Mouse (Mus musculus): ENCODE results near the gene Rhbdd3. TPM values are rescaled to one million over a fixed set of nuclear protein-coding genes. Genes with fewer than 3 reads are reported as not detected.

Rhbdd3 gene
- polyA plus RNA-seq, 1 experiment: 18.4 TPM

GRCm38 (mm10) chr11:5132751-5133150, 34.0 kb downstream of the Rhbdd3 start:
- Histone ChIP-seq H3K4me3 (ENCODE audit: insufficient read depth, low read depth, low read length) (no peak overlapping the region), H3K4me1 (ENCODE audit: control insufficient read depth, insufficient read depth, insufficient read length, low read length) (no peaks in the 10 kb centered on the region), H3K27ac (replicated peaks; ENCODE audit: low read depth, low read length) (no peak overlapping the region)

GRCm38 (mm10) chr11:5135914-5136313, 37.2 kb downstream of the Rhbdd3 start:
- H3K4me3 ChIP-seq (ENCODE audit: insufficient read depth, low read depth, low read length): no peak overlapping the region
- no peak overlapping the region for H3K27ac ChIP-seq (replicated peaks; ENCODE audit: low read depth, low read length)
- H3K4me1 ChIP-seq (ENCODE audit: control insufficient read depth, insufficient read depth, insufficient read length, low read length): no peaks in the 10 kb centered on the region

- H3K27ac ChIP-seq (replicated peaks; ENCODE audit: low read depth, low read length): no peak overlapping the region
- no peaks in the 10 kb centered on the region for H3K4me1 ChIP-seq (ENCODE audit: control insufficient read depth, insufficient read depth, insufficient read length, low read length)
- H3K4me3 ChIP-seq (ENCODE audit: insufficient read depth, low read depth, low read length): no peak overlapping the region
Observed at GRCm38 (mm10) chr11:5138642-5139041, 39.9 kb downstream of the Rhbdd3 start.

DNA sequence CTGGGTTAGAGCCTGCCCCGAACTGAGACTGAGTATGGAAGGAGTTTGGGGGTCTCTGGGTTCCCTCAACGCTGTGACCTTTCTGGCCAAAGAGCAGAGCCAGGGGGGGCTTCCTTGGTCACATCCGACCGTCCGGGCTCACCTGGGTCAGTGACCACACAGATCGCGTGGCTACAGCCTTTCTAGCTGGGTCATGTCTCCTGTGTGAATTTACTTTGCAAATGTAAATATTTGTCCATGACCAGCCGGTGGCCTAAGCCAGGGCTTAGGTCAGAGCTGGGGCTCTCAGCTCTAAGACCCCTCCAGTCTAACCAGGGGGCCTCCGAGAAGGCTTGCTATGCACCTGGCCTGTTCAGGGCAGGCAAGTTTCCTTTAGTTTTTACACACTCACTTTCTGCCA, 40.6 kb downstream of the Rhbdd3 start:
- Histone ChIP-seq H3K27ac (replicated peaks; ENCODE audit: low read depth, low read length) (no peak overlapping the region), H3K4me3 (ENCODE audit: insufficient read depth, low read depth, low read length) (no peak overlapping the region), H3K4me1 (ENCODE audit: control insufficient read depth, insufficient read depth, insufficient read length, low read length) (no peaks in the 10 kb centered on the region)

DNA sequence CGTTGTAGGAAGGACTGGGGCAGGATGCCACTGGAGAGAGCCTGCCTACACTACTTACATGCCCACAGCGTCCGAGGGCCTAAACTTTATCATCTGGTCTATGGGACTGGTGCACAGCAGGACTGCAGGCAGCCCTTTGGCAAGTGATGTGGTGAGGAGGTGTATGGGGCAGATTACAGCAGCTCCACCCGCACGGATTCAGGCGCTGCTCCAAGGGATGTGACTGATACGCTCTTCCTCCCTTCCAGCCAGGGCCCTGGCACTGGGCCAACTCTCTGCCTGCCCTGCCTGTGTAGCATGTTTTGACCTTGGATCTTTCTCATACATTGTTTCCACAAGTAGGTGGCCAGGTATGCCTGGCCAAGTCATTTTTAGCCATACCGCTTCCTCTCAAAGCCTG, 41.9 kb downstream of the Rhbdd3 start:
- Histone ChIP-seq H3K4me1 (ENCODE audit: control insufficient read depth, insufficient read depth, insufficient read length, low read length) (no peaks in the 10 kb centered on the region), H3K27ac (replicated peaks; ENCODE audit: low read depth, low read length) (no peak overlapping the region), H3K4me3 (ENCODE audit: insufficient read depth, low read depth, low read length) (no peak overlapping the region)

- no peaks in the 10 kb centered on the region for H3K4me1 ChIP-seq (ENCODE audit: control insufficient read depth, insufficient read depth, insufficient read length, low read length)
- no peak overlapping the region for H3K27ac ChIP-seq (replicated peaks; ENCODE audit: low read depth, low read length)
- H3K4me3 ChIP-seq (ENCODE audit: insufficient read depth, low read depth, low read length): no peak overlapping the region
Observed at GRCm38 (mm10) chr11:5141252-5141651, 42.5 kb downstream of the Rhbdd3 start.

DNA sequence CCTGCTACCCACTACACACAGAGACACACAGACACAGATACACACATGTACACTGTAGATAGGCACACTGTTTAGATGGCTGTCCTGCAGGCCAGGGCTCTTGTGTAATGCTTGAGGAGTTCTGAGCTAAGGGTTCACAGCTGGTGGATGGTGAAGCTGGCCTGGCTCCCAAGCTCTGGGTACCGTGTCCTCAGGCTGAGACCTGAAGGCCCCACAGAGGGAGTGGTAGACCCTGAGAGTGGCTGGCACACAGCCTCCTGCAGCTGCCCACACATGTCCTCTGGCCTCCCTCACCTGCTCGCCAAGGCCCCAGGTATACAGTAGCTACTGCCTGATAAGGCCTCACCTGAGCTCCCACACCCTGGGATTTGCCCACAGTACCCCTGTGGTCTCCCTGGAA, 43.2 kb downstream of the Rhbdd3 start:
- H3K4me3 ChIP-seq (ENCODE audit: insufficient read depth, low read depth, low read length): no peak overlapping the region
- no peaks in the 10 kb centered on the region for H3K4me1 ChIP-seq (ENCODE audit: control insufficient read depth, insufficient read depth, insufficient read length, low read length)
- H3K27ac ChIP-seq (replicated peaks; ENCODE audit: low read depth, low read length): no peak overlapping the region

DNA sequence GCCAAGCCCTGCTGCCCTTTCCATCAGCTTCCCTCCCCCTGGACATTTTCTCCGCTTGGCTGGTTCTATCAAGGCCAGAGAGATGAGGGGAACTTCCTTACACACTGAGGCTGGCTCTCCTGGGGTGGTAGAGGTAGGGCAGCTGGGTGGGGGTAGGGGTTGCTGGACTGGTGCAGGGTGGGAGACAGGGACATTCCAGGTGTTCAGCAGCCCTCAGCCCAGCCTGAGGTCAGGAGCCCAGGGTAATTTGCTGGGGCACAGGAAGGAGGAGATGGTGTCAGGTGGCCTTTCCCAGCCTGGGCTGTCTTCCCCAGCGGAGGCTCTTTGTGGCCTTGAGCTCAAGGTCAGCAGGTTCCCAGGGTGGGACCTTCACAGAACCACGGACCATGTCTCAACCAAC, 46.9 kb downstream of the Rhbdd3 start:
- H3K4me1 ChIP-seq (ENCODE audit: control insufficient read depth, insufficient read depth, insufficient read length, low read length): no peaks in the 10 kb centered on the region; the same call in 1 of the 2 replicates
- H3K4me3 ChIP-seq (ENCODE audit: insufficient read depth, low read depth, low read length): no peak overlapping the region
- H3K27ac ChIP-seq (replicated peaks; ENCODE audit: low read depth, low read length): no peak overlapping the region

- Histone ChIP-seq H3K4me3 (ENCODE audit: insufficient read depth, low read depth, low read length) (no peak overlapping the region), H3K4me1 (ENCODE audit: control insufficient read depth, insufficient read depth, insufficient read length, low read length) (peaks cover 3% of the 10 kb centered on the region; the same call in 1 of the 2 replicates), H3K27ac (replicated peaks; ENCODE audit: low read depth, low read length) (no peak overlapping the region)
Observed at GRCm38 (mm10) chr11:5149249-5149648, 50.5 kb downstream of the Rhbdd3 start.

GRCm38 (mm10) chr11:5149955-5150354, 51.2 kb downstream of the Rhbdd3 start:
- Histone ChIP-seq H3K4me3 (ENCODE audit: insufficient read depth, low read depth, low read length) (no peak overlapping the region), H3K27ac (replicated peaks; ENCODE audit: low read depth, low read length) (no peak overlapping the region), H3K4me1 (ENCODE audit: control insufficient read depth, insufficient read depth, insufficient read length, low read length) (peaks cover 3% of the 10 kb centered on the region; the same call in 1 of the 2 replicates)

GRCm38 (mm10) chr11:5150416-5151246, 51.9 kb downstream of the Rhbdd3 start:
- Histone ChIP-seq H3K27ac (replicated peaks; ENCODE audit: low read depth, low read length) (no peak overlapping the region), H3K4me3 (ENCODE audit: insufficient read depth, low read depth, low read length) (no peak overlapping the region), H3K4me1 (ENCODE audit: control insufficient read depth, insufficient read depth, insufficient read length, low read length) (peaks cover 3% of the 10 kb centered on the region; the same call in 1 of the 2 replicates)

- H3K4me1 ChIP-seq (ENCODE audit: control insufficient read depth, insufficient read depth, insufficient read length, low read length): peaks cover 3% of the 10 kb centered on the region; the same call in 1 of the 2 replicates
- peak overlapping the region; percentile 37 for H3K4me3 ChIP-seq (ENCODE audit: insufficient read depth, low read depth, low read length)
- H3K27ac ChIP-seq (replicated peaks; ENCODE audit: low read depth, low read length): no peak overlapping the region
Observed at GRCm38 (mm10) chr11:5151247-5151630, 52.5 kb downstream of the Rhbdd3 start.

DNA sequence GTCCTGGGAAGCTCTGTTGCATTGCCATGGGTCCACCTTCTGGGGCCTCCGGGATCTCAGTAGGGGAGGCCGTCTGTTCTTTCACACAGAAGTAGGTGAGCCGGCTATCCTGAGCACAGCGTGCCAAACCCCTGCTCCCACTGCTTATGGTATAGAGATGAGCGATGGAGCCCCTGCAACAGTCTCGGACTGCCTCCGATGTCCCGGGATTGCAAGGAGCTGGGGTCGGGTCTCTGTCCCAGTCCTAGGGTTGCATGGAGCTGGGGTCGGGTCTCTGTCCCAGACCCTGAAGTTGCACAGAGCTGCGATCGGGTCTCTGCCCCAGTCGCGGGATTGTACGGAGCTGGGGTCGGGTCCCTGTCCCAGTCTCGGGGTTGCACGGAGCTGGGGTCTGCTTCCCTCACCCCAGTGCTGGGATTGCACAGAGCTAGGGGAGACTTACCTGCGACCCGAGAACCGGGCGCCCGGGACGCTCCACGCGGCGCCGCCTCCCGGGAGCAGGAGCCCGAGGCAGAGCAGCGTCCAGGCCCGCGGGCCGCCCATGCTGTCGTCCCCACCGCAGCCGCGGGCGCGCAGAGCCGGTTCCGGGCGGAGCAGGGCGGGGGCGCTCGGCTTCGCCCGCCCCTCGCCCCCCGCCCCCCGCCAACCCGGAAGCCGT, 53.1 kb downstream of the Rhbdd3 start, which contains the start of gene Emid1:
Gene Emid1 (minus strand): TSS at position 578 of the 658 bp plus-strand sequence.
- no peak within 1 kb of the TSS for H3K27ac ChIP-seq (replicated peaks; ENCODE audit: low read depth, low read length)
- H3K4me1 ChIP-seq (ENCODE audit: control insufficient read depth, insufficient read depth, insufficient read length, low read length): peaks cover 3% of the 10 kb centered on the region; the same call in 1 of the 2 replicates

GRCm38 (mm10) chr11:5154961-5155805, 56.5 kb downstream of the Rhbdd3 start:
- Histone ChIP-seq H3K4me1 (ENCODE audit: control insufficient read depth, insufficient read depth, insufficient read length, low read length) (0 out of 2 replicates have a peak, but pooled peaks cover 3% of the 10 kb centered on the region), H3K4me3 (ENCODE audit: insufficient read depth, low read depth, low read length) (no peak overlapping the region), H3K27ac (replicated peaks; ENCODE audit: low read depth, low read length) (no peak overlapping the region)

More for the DNA sequence above, 53.1 kb downstream of the Rhbdd3 start, which contains the start of gene Emid1:
- H3K4me3 ChIP-seq (ENCODE audit: insufficient read depth, low read depth, low read length): peak within 1 kb of the TSS; percentile 37
